In genomic region chr16:37653058-37653457, GRCm38 (mm10) we compare ENCODE assay signal across 10 mouse cellular contexts. TPM values are rescaled to one million over a fixed set of nuclear protein-coding genes. Genes with fewer than 3 reads are reported as not detected.
DNase-seq lines count a peak whose midpoint lies in the region; ATAC-seq and TF ChIP-seq lines count a peak whose summit lies in the region.
"Had no signal": no experiment of that assay in that cellular context is flagged by ENCODE, and none has a peak within 500 bp of the region (broad histone marks: within the 10 kb centered on the region; RNA-seq: fewer than 3 reads in every experiment).

No protein-coding gene starts in this region.

- peaks cover 12% of the 10 kb centered on the region for H3K36me3 ChIP-seq in heart, embryonic 10.5 days
- H3K36me3 ChIP-seq in G1E (replicated peaks) = peaks cover 36% of the 10 kb centered on the region
- peaks cover 4% of the 10 kb centered on the region for H3K36me3 ChIP-seq in hindbrain, embryonic 13.5 days
- no peaks in the 10 kb centered on the region for H3K36me3 ChIP-seq in midbrain, embryonic 11.5 days (ENCODE audit: control insufficient read depth, insufficient read depth, low read length)

- peak; percentile 67 for DNase-seq in heart, embryonic 10.5 days (ENCODE audit: low spot score)
- no peak for DNase-seq in heart, postnatal 10 days
- no peak for DNase-seq in G1E (ENCODE audit: low spot score)
- no peak for DNase-seq in midbrain, embryonic 11.5 days (ENCODE audit: low spot score, missing footprints)
- no peak for DNase-seq in right cerebral cortex, postnatal 4 days
- no peak for DNase-seq in embryo, embryonic 9.5 days (ENCODE audit: extremely low spot score)
- no peak for DNase-seq in gastrocnemius, adult 8-10 months (ENCODE audit: low spot score in 2 of 2)
- DNase-seq: cerebellum, postnatal 10 days; spleen, adult 18-20 months had no signal

- 83% methylated on average over 1 of the region's 1 CpGs for WGBS in heart, embryonic 10.5 days
- WGBS in hindbrain, embryonic 13.5 days = 81% methylated on average over 1 of the region's 1 CpGs
- WGBS in midbrain, embryonic 11.5 days = 84% methylated on average over 1 of the region's 1 CpGs

- peak overlapping the region; percentile 96; the same call in 1 of the 2 replicates for H3K27ac ChIP-seq in heart, embryonic 10.5 days
- H3K27ac ChIP-seq in hindbrain, embryonic 13.5 days = no peak overlapping the region
- no peak overlapping the region for H3K27ac ChIP-seq in midbrain, embryonic 11.5 days (ENCODE audit: low read depth, low read length)

- peak overlapping the region; percentile 61; the same call in 1 of the 2 replicates for H3K9ac ChIP-seq in hindbrain, embryonic 13.5 days
- H3K9ac ChIP-seq in midbrain, embryonic 11.5 days (ENCODE audit: low read length) = peak overlapping the region; percentile 93

- peaks cover 27% of the 10 kb centered on the region for H3K4me1 ChIP-seq in heart, embryonic 10.5 days
- peaks cover 41% of the 10 kb centered on the region for H3K4me1 ChIP-seq in G1E (ENCODE audit: insufficient read depth, low read depth, low read length)
- H3K4me1 ChIP-seq in hindbrain, embryonic 13.5 days (replicated peaks) = peaks cover 39% of the 10 kb centered on the region
- peaks cover 17% of the 10 kb centered on the region for H3K4me1 ChIP-seq in midbrain, embryonic 11.5 days (ENCODE audit: control insufficient read depth, insufficient read depth, low read length)

- intact Hi-C loops in heart, postnatal 10 days (cut with DNase I) = loop anchor here (5.0 kb wide), 1 partner anchor 116 kb away; the partner anchor contains the start of genes Gtf2e1 and Rabl3

- no peaks in the 10 kb centered on the region for H3K27me3 ChIP-seq in heart, embryonic 10.5 days (ENCODE audit: insufficient read depth, poor library complexity, severe bottlenecking)
- H3K27me3 ChIP-seq in G1E (ENCODE audit: insufficient read depth, low read length) = no peaks in the 10 kb centered on the region
- H3K27me3 ChIP-seq in hindbrain, embryonic 13.5 days = no peaks in the 10 kb centered on the region
- H3K27me3 ChIP-seq in midbrain, embryonic 11.5 days (ENCODE audit: control insufficient read depth, insufficient read depth, low read length) = no peaks in the 10 kb centered on the region

- peak overlapping the region; percentile 78 for H3K4me3 ChIP-seq in heart, embryonic 10.5 days
- peak overlapping the region; percentile 92; the same call in 1 of the 2 replicates for H3K4me3 ChIP-seq in G1E (ENCODE audit: low read depth, low read length)
- H3K4me3 ChIP-seq in hindbrain, embryonic 13.5 days = peak overlapping the region; percentile 82
- H3K4me3 ChIP-seq in midbrain, embryonic 11.5 days (ENCODE audit: low read depth, low read length) = peak overlapping the region; percentile 54

- peak overlapping the region; percentile 62 for H3K4me2 ChIP-seq in hindbrain, embryonic 13.5 days
- H3K4me2 ChIP-seq in midbrain, embryonic 11.5 days = peak overlapping the region; percentile 61

- no peak for ATAC-seq in G1E (ENCODE audit: extremely low read depth, insufficient number of reproducible peaks, low FRiP score, poor library complexity, severe bottlenecking)
- ATAC-seq in hindbrain, embryonic 13.5 days (ENCODE audit: low FRiP score) = no peak
- no peak for ATAC-seq in midbrain, embryonic 11.5 days (ENCODE audit: low FRiP score)

- H3K9me3 ChIP-seq in heart, embryonic 10.5 days = no peaks in the 10 kb centered on the region
- H3K9me3 ChIP-seq in G1E (replicated peaks) = no peaks in the 10 kb centered on the region
- no peaks in the 10 kb centered on the region for H3K9me3 ChIP-seq in hindbrain, embryonic 13.5 days
- H3K9me3 ChIP-seq in midbrain, embryonic 11.5 days (ENCODE audit: control insufficient read depth, low read length) = no peaks in the 10 kb centered on the region

- TF ChIP-seq CTCF in G1E (IDR thresholded peaks at IDR 0.05; ENCODE audit: low read depth, low read length) = no peak

RNA-seq across cellular contexts. Expression of gene Ndufb4, which starts 1.2 kb away (rescaled TPM):
- 61.3 and 67.0 TPM in 2 replicates for polyA plus RNA-seq in heart, embryonic 10.5 days (2016; fragmentation: Nextera tagmentation; extraction: Ambion mirVana)
- 100 to 1,000 TPM; 124 to 128 TPM for total RNA-seq in heart, postnatal 10 days (2021)
- total RNA-seq in G1E (2014; fragmentation: Nextera tagmentation) = 16.8 and 19.0 TPM in 2 replicates
- 29.3 and 34.9 TPM in 2 replicates for total RNA-seq in G1E (2017)
- polyA plus RNA-seq in G1E (2012) = 37.1 and 48.3 TPM in 2 replicates
- 63.0 and 67.1 TPM in 2 replicates for polyA plus RNA-seq in hindbrain, embryonic 13.5 days (2015; fragmentation: Nextera tagmentation; extraction: Ambion mirVana)
- polyA plus RNA-seq in midbrain, embryonic 11.5 days (2014; fragmentation: Nextera tagmentation; extraction: Ambion mirVana) = 65.1 and 66.0 TPM in 2 replicates
- 100 to 1,000 TPM; 161 to 184 (median 165) TPM for total RNA-seq in gastrocnemius, adult 8-10 months (2022)
